Mouse (Mus musculus): Measurements from ENCODE around the gene 1700013G24Rik.

The 1700013G24Rik gene

DNA sequence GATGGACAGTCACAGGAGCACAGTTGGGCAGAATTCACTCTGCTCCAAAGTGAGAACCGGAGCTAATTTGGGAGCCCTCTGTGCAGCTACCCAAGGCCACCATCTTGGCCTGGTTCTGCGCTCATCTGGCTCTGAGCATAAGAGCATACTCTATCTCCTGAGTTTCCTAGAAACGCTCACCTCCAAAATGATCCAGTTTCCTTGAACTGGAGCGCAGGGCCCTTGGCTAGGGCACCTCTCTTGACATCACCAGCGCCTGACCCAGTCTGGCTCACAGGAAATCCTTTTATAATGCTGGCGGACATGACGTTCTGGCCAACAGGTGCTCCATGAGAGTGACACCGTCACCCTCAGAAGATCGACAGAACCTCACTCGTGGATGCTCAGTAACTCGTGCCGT is 3.5 kb downstream of the 1700013G24Rik start:
- no peak for DNase-seq (ENCODE audit: low read depth, low spot score)

DNA sequence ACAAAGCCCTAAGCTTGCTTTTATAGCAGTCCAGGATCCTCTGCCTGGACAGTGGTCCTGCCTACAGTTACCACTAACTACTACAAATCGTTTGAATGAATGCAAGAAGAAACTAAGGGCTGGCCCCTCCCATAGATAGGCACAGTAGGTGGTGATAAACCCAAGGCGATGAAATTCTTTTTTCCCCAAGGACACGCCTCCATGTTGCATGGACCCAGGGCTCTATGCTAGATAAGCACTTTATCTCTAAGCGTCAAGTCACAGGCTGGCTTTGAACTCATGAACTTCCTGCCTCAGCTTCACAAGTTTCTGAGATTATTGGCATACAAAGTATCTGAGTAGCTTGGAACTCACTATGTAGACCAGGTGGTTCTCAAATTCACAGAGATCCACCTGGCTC is 4.2 kb downstream of the 1700013G24Rik start:
- DNase-seq (ENCODE audit: low read depth, low spot score): no peak

DNA sequence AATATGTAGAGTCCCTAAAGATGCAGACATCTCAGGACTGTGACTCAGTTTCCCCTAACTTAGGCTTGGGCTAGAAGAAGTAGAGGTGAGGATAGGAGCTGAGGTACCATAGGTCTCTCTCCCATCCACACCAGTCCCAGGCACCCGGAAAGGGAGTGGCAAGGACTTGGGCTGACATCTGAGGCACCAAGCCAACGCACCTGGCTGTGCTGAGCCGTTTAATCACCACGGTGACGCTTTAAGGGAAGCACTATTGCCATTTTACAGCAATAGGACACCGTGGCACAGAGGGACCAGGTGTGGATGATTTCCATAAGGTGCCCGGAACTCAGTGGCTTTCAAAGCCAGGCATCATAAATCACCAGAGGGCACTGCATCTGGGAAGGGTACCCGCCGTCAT is 5.2 kb downstream of the 1700013G24Rik start:
- no peak for DNase-seq (ENCODE audit: low read depth, low spot score)

DNA sequence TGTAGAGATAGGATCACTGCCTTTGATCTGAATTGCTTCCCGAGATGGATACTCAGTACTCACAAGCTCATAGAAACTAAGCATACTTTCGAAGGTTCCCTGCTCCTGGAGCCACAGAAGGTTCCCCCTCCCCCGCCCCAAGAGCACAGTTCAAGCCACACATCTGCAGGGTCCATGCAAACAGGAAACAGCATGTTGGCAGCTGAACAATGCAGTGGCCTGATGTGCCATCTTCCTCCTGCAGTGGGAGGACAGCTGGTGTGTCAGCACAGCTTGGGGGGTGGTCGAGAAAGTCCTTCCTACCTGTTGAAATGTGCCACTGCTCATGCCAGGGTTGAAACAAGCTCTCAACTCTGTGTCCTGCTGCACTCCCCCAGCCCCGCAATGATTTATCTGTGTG is 5.8 kb downstream of the 1700013G24Rik start:
- no peak for DNase-seq (ENCODE audit: low read depth, low spot score)

DNA sequence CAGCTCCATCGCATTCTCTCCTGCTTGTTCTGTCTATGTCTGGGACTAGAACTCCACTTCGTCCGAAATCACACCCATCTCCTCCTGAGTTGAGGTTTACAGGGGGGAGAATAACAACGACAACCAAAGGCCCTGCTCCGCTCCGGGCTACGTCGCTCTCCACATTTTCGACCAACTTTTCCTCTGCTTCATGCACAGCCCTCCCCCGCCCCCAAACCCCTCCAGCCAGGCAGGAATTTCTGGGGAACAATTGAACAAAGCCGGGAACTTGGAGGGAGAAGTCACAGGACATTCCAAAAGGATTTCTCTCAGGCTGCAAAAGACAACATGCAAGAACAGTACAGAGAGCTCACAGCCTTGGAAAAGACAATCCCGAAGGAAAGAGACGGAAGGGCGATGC is 7.6 kb downstream of the 1700013G24Rik start:
- DNase-seq (ENCODE audit: low read depth, low spot score): no peak

DNA sequence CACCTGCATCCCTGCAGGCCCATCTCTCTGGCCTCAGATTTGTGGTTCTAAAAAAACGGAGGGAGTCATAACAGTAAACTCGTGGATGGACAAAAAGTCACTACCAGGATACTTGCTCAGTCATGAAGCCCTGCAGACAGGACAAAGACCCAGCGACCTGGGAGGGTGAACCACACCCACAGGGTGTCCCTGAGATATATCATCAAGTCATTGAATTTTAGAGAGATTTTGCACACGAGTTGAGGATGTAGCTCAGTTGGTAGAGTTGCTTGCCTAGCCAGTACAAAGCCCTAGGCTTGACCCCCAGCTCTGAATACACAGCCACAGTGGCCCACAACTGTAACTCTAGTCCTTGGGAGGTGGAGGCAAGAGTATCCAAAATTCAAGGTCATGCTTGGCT is 8.1 kb downstream of the 1700013G24Rik start:
- DNase-seq (ENCODE audit: low read depth, low spot score): no peak

DNA sequence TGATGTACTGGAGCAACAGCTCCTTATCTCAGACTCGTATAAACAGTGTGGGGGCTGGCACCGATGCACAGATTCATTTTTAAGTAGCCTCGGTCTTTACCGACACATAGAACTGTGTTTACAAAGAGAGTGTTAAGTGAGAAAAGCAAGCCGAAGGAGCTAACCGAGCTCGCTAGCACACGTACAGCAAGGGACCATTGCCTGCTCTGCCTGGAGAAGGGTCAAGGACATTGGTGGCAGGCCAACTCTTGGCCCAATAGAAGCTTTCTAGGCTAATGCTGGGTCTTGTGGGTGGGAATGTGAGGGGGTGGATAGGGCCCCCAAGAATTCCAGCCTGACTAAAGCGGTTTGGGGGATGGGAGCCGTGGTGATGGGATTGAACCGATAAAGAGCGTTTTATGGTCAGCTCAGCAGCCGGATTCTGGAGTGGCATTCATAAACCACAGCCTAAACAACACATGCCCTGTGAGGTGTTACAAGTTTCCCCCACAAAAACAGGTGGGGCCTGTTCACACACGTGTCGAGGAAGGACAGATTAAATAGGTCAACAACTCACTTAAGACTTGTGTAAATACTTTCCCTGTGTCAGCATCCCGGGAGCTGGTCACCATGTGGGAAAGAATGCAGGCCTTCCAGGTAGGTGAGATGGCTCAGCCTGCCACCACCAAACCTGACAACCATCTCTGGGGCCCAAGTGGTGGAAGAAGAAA is 9.1 kb downstream of the 1700013G24Rik start:
- no peak for DNase-seq (ENCODE audit: low read depth, low spot score)

DNA sequence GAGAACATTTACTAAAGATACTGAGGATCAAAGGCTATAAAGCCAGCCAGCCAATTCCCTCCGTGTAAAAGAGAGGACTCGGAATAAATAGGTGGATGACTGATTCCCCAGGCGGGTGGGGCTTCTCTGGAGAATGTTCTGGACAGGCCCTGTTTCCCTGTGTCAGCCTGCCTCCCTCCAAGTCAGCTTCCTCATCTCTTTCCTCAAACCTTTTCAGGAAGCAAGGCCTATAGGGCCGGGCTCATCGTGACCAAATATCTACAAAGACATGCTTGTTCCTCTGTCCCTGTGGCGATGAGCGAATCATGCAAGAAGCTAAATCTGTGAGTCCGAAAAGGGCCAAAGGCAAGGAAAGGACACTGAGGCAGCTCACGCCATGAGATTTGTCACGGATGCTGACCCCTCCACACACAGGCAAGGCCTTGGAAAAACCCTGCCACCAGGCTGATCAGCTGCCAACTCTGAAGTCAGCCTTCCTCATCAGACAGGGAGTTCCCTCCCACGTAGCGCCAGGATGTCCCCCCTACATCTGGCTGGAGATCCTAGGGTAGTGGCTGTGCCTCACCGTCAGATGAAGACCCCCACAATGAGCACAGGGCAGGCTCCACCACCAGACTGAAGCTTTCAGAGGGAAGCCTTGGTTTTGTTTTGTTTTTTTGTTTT is 12.2 kb downstream of the 1700013G24Rik start:
- no peak for DNase-seq (ENCODE audit: low read depth, low spot score)

DNA sequence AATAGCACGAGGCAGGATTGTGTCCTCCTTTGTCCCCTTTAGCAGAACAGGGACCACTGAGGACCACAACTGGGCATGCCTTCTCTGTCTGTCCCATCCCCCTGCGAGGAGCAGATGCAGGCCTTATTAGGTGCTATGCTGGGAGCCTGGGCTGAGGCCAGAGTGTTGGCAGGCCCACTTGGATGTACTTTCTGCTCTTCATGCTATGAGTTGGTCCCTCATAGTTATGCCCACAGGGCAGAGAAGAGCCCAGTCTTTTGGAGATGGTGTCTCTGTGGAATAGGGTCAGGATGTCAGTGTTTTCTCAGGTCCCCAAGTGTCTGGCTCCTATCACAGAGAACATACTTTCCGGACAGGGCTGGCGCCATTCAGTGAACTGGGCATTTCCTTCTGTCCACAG is 13.9 kb downstream of the 1700013G24Rik start:
- DNase-seq (ENCODE audit: low read depth, low spot score): no peak

DNA sequence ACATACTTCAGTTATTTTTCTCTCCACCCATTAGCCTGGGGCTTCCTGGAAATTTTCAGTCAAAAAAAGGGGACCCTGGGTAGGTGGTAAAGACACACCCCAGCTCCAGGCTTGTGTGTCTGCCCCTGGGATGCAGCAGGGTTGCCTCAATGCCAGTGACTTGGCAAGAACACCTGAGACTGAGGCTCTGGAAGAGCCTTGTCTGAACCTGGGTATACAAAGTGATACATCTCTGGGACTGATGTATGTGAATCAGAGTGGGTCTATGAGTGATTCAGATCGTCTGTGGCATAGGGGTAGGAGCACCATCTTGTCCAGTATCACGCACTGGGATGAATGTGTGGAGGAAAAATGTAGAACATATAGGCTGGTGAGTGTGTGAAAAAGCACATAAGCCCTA is 14.4 kb downstream of the 1700013G24Rik start:
- DNase-seq (ENCODE audit: low read depth, low spot score): no peak

DNA sequence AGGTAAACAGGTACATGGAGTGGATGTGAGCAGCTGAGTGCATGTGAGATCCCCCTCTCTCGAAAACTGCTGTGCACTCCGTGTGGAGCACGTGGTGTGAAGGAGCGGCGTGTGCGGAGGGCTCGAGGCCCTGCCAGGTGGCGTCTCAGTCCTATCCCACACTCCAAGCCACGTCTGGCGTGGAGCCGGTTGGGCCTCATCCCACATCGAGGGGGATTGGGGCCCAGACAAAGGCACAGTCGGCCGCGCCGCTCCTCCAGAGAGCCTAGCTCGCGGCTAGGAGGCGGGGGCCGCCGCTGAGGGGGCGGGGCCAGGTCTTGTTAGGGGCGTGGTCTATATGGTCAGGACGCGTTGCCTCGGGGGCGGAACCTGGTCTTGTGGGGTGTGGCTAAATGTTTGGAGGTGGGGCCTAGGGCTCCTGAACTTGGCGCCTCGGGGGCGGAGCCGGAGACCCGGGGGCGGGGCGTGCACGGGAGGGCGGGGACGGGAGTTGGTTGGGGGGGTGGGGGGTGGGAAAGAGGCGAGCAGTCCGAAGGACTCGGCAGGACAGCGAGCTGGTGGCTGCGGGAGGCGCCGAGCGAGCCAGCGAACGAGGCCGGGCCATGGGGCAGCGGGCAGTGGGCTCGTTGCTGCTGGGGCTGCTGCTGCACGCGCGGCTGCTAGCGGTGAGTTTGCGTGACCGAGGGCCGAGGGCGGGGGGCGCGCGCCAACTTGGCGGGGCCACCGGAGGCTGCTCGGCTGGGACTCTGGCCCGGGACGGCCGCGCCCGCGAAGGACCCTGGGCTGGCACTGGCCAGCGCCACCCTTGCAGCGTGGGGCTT is 15.4 kb downstream of the 1700013G24Rik start, which contains the start of gene Hspg2:
Gene Hspg2, plus strand, starts transcription at position 510 of the 821 bp plus-strand sequence.
- DNase-seq (ENCODE audit: low read depth, low spot score): peak; percentile 66

DNA sequence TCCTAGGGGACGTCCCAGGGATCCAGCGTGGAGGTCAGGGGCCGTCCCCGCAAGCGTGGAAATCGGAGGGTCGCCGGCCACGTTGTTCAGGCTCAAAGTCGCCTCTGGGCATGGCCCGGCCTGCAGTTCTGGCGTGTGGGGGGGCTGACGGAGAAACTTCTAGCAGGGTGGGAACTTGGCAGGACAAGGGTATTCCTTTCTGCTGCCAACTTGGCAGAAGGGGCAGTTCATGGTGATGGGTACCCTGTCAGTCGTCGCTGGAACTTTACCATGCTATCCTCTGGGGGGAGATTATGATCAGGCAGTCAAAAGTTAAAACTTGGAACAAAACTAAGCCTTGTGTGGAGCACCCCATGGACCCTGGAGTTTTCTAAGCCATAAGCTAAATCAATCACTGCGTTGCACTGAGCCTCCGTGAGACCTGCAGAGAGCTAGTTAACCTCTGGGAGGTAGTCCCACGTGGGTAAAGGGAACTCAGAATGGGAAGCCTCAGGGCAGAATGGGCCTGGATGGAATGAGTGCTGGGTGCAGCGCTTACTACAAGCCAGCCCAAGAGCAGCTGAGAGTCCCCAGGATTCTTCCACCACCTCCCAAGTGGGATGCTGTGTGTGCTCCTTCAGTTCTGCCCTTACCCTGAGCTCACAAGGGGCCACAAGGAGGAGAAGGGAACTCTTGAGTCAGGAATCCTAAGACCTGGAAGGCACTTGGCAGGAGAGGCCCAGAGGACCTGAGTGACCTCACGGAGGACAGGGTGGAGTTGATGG is 16.2 kb downstream of the 1700013G24Rik start:
- DNase-seq (ENCODE audit: low read depth, low spot score): no peak

DNA sequence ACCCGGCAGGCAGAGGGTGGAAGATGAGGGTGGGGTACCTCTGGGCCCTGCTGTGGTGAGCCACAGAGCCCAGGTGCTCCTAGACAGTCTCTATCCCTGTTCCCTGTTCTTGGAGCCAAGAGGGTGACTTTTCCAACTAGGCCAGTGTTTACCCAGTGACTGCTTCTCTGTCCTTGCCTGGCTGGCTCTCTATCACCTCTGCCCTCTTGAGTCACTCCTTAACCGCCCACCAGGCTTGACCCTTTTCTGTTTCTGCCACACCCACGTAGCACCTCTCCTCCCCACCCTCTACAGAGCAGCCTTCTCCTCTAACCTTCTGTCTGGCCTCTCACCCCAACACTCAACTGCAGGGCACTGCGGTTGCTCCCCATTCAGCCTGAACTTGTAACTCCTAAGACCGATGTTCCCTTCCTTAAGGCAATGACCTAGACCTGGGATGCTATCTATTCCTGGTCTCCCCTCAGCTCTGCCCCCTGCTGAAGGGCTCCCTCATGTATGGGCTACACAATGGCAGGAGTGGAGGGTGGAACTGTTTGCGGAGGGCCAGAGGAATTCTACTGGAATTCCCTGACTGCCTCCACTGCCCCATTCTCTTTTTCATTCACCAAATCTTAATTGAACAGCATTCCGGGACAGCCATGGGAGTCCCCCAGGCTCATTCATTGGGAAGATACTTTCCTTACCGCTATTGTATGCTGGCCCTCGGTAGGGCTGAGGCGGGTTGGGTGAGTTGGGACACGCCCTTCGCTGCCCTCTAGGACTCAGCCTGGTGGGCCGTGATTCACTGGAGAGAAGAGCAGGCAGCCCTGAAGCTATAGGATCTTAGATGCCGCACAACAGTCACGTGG is 17.0 kb downstream of the 1700013G24Rik start:
- no peak for DNase-seq (ENCODE audit: low read depth, low spot score)

DNA sequence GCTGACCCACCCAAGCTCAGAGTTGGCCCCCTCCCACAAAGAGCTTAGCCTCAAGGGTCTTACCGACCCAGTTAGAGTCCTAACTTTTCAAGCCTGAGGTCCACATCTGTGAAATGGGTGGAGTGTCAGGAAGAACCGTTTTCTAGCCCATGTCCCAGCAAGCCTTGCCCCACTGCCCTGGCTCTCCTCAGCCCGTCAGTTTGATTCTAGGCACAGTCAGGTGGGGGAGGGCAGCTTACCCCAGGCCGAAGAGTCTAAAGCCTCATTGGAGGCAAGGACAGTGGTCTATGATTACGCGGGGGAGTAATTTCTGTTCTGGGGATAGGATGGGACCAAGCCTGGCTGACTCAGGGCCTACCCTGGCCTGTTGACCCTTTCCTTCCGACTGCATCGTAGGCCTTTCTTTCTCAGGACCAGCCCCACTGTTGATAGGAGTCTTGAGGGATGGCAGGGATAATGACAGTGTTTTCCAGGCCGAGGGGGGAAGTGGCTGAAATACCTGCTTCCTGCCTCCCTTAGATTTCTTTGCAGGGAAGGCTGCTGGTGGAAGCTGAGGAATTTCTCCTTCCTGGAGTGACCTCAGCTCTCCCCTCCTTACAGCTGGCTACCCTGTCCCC is 17.7 kb downstream of the 1700013G24Rik start:
- DNase-seq (ENCODE audit: low read depth, low spot score): no peak

DNA sequence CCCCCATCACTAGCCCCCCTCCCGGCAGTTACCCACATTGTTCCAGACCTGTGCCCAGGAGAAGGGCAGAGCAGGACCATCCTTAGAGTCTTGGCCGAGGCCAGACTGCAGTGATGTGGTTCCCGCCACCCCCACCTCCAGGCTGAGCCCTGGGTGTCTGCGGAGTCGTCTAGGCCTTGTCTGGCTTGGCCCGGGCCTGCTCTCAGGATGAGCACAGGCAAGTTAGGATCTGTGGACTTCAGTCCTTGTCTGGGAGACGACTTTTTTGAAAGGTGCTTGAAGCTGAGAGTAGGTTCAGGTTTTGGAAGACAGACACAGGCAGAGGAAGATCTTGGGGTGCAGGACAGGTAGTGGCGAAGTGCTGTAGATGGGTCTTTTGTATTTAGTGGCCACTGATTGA is 18.2 kb downstream of the 1700013G24Rik start:
- no peak for DNase-seq (ENCODE audit: low read depth, low spot score)

DNA sequence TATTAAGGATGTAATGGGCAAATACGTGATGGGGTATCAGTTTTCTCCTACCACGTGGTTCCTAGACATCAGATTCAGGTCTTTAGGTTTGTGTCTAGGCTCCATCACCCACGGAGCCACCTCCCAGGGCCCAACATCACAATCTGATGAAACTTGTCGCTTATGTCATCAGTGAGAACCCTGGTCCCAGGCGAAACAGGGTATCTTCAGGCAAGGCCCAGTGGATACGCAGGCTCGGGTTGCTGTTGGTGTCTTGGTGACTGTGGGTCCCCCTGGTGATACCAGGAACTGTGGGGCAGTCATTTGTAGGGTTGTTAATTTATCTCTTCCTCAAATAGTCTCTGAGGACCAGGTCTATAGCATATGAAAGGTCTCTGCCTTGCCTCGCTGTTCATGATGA is 20.2 kb downstream of the 1700013G24Rik start:
- DNase-seq (ENCODE audit: low read depth, low spot score): no peak

DNA sequence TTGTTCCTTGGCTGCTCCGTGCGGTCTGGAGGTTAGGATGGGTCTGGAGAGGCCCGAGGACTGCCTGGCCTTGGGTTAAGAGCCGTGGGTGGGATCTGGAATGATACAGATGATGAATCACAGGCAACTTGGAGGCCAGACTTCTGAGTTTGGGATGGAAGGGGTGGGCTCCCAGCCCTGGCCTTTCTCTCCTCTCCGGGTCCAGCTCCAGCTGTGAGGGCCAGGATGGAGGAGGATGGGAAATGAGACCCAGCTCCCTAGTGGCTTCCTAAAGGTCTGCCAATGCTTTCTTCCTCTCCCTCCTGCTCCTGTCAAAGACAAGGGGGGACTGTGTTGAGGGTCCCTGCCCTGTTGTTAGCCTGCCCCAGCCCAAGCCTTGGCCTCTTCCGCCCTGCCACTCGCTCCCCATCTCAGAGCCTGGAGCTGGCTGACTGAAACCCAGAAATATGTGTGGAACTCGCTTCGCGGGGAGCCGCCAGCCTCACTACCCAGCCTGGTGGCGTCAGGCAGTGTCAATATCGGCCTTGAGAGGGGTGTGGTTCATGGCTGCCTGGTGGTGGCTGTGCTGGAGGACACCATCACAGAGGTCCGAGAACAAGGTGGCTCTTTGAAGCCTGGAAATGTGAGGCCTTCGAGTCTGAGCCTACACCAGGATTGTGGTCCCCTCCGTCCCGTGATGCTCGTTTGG is 20.8 kb downstream of the 1700013G24Rik start:
- DNase-seq (ENCODE audit: low read depth, low spot score): no peak

DNA sequence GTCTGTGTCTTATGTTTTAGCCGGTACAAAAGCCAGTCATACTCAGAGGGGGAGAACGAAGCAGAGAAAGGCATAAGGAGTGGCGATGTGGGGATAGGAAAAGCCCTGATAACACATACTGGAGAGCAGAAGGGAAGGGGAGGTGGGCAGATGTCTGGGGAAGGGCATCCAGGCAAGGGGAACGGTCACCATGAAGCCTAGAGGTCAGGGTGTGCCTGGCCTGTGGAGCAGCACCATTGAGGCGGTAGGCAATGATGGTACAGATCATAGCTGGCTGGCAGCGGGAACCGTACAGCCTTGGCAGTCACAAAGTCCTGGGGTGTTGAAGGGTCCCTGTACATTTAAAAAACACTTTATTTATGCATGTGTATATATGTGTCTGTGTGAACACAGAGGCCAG is 21.6 kb downstream of the 1700013G24Rik start:
- DNase-seq (ENCODE audit: low read depth, low spot score): no peak

DNA sequence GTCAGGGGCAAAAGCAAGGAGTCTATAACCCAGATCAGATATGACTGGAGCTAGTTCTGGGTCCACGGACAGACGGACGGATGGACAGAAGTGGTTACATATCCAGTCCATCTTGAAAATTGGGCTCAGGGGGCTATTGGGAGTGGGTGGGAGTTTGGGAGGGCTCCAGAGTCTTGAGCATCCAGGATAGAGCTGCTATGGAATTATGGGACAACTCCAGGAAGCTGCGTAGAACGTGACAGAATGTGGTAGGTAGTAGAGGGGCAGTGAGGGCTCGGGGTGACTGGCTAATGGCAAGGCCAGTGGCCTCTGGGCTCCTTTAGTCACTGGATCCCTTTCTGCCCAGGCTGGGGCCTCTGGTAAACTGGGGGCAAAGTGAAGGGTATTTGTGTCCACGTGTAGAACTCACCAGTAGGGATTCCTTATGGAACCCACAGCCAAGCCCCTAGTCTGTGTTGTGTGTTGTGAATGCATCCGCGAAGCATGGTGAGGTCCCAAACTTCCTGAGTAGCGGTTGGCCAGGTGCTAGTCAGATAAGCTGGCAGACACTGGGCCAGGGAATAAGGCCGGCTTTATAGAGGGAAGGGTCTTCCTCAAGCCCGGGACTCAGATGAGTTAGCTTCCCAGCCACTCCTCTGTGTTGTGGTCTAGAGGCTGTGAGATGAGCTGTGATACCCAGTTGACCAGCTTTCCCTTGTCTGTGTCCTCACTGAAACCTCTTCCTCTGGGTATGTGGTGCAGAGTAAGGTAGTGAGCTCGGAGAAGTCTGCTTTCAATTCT is 22.4 kb downstream of the 1700013G24Rik start:
- DNase-seq (ENCODE audit: low read depth, low spot score): no peak
